ENCODE assay signal across 38 mouse cellular contexts in genomic region chr15:81439236-81439635, GRCm38 (mm10). TPM values are rescaled to one million over a fixed set of nuclear protein-coding genes. Genes with fewer than 3 reads are reported as not detected.
"Had no signal": no experiment of that assay in that cellular context is flagged by ENCODE, and none has a peak within 500 bp of the region (broad histone marks: within the 10 kb centered on the region; RNA-seq: fewer than 3 reads in every experiment).

No protein-coding gene starts in this region.

- H3K27ac ChIP-seq: gastrocnemius, adult 2 months; heart, adult 2 months; heart, embryonic 10.5 days; hindbrain, embryonic 10.5 days; hindbrain, embryonic 13.5 days; hindbrain, embryonic 15.5 days; hindbrain, postnatal 0 days; kidney, embryonic 15.5 days; kidney, postnatal 0 days; limb, embryonic 13.5 days; limb, embryonic 15.5 days; liver, embryonic 12.5 days; liver, embryonic 14.5 days had no signal

- H3K27me3 ChIP-seq: heart, embryonic 12.5 days; hindbrain, embryonic 13.5 days; hindbrain, embryonic 15.5 days; kidney, embryonic 15.5 days; limb, embryonic 13.5 days; limb, embryonic 15.5 days; liver, embryonic 12.5 days had no signal

- ATAC-seq: hindbrain, postnatal 0 days; intestine, embryonic 16.5 days; liver, embryonic 12.5 days had no signal

- H3K9ac ChIP-seq: heart, embryonic 12.5 days; hindbrain, embryonic 13.5 days; hindbrain, embryonic 15.5 days; kidney, embryonic 15.5 days; limb, embryonic 13.5 days; limb, embryonic 15.5 days; liver, embryonic 12.5 days; liver, embryonic 14.5 days had no signal

- H3K4me1 ChIP-seq: heart, embryonic 10.5 days; heart, embryonic 12.5 days; hindbrain, embryonic 10.5 days; hindbrain, embryonic 13.5 days; hindbrain, embryonic 15.5 days; kidney, embryonic 15.5 days; limb, embryonic 13.5 days; limb, embryonic 15.5 days had no signal

- DNase-seq: gastrocnemius, adult 2 months; gastrocnemius, postnatal 10 days; gastrocnemius, postnatal 25 days; heart, adult 2 months; heart, postnatal 10 days; heart, postnatal 4 days; kidney, adult 11 months; kidney, adult 2 months; kidney, adult 9 months; kidney, postnatal 14 days; kidney, postnatal 36 days; layer of hippocampus, adult 9-11 months; layer of hippocampus, postnatal 36 days; left cerebral cortex, postnatal 4 days had no signal

- H3K4me3 ChIP-seq: gastrocnemius, adult 2 months; heart, adult 2 months; heart, embryonic 10.5 days; heart, embryonic 12.5 days; hindbrain, embryonic 10.5 days; hindbrain, embryonic 13.5 days; hindbrain, embryonic 15.5 days; kidney, embryonic 15.5 days; limb, embryonic 13.5 days; limb, embryonic 15.5 days; liver, embryonic 12.5 days had no signal

- H3K9me3 ChIP-seq: heart, embryonic 10.5 days; heart, embryonic 12.5 days; hindbrain, embryonic 10.5 days; hindbrain, embryonic 13.5 days; hindbrain, embryonic 15.5 days; kidney, embryonic 15.5 days; limb, embryonic 13.5 days; limb, embryonic 15.5 days; liver, embryonic 12.5 days had no signal

- H3K4me2 ChIP-seq: heart, embryonic 12.5 days; hindbrain, embryonic 13.5 days; hindbrain, embryonic 15.5 days; kidney, embryonic 15.5 days; limb, embryonic 13.5 days; limb, embryonic 15.5 days; liver, embryonic 12.5 days had no signal

RNA-seq across cellular contexts. Expression of gene Dnajb7, which starts 31.1 kb away (rescaled TPM):
- total RNA-seq: gastrocnemius, adult 2 months; gastrocnemius, postnatal 10 days; gastrocnemius, postnatal 25 days; gastrocnemius, postnatal 4 days; granulocyte monocyte progenitor cell, adult 5-6 weeks; heart, adult 2 months; heart, postnatal 10 days; heart, postnatal 25 days; heart, postnatal 4 days; hindbrain, postnatal 0 days; layer of hippocampus, adult 18-20 months; layer of hippocampus, adult 8-10 months; layer of hippocampus, postnatal 36 days; left cerebral cortex, adult 18-20 months; left cerebral cortex, adult 8-10 months; left cerebral cortex, postnatal 10 days; left cerebral cortex, postnatal 25 days had no signal
- polyA plus RNA-seq: heart, adult 2 months; large intestine, adult 2 months; liver, adult 2 months had no signal
